Mouse (Mus musculus) lung, adult 2 months (tissue): ENCODE measurements around the gene Rrnad1. TPM values are rescaled to one million over a fixed set of nuclear protein-coding genes. Genes with fewer than 3 reads are reported as not detected.

Experiments
- DNase-seq: peaks from one replicate; pipeline ENCODE4 v3.0.0; 2022
- H3K4me1 ChIP-seq: fragments of 200-500 bp; 2 replicates; pipeline ENCODE4 v1.6.1; 2011; ENCODE audit warnings: low read length; ENCODE audit not compliant: control insufficient read depth, insufficient read depth
- H3K4me3 ChIP-seq: fragments of 200-500 bp; replicated peaks from 2 replicates; pipeline ENCODE3; 2011; ENCODE audit warnings: low read depth, mild to moderate bottlenecking, control low read depth, low read length; ENCODE audit errors: extremely low read depth
- CTCF ChIP-seq: fragments of 200-500 bp; IDR thresholded peaks from 2 replicates; pipeline ENCODE4 v1.5.1; 2011; ENCODE audit warnings: mild to moderate bottlenecking, low read length, control low read depth; ENCODE audit not compliant: insufficient read depth
- POLR2A ChIP-seq: fragments of 200-500 bp; IDR thresholded peaks from 2 replicates; pipeline ENCODE4 v1.6.1; 2011; ENCODE audit warnings: low read depth, mild to moderate bottlenecking, control low read depth, low read length, borderline replicate concordance; ENCODE audit errors: extremely low read depth
- WGBS: fragments of 180-500 bp; shearing (Covaris S2); methylation state at CpG from one replicate; pipeline ENCODE4 v1.1.7; 2018; 5-methylcytosine and 5-hydroxymethylcytosine counted together
- polyA plus RNA-seq: library from polyadenylated mRNA; depleted of rRNA; stranded (reverse); fragments of >200 nt; gene quantifications from 2 replicates; pipeline ENCODE4 v1.2.3, GENCODE M21; 2012; rRNA removed

Rrnad1 gene
- polyA plus RNA-seq, result 28.3 and 29.7 TPM in 2 replicates

GRCm38 (mm10) chr3:87930078-87930795 is at the start of gene Rrnad1, which contains the start of gene Isg20l2:
Gene Rrnad1 (minus strand): TSS chr3:87930717.
Gene Isg20l2 (plus strand): TSS chr3:87930314.
- WGBS, result under 1% methylated on average over 78 of the region's 78 CpGs
- TF ChIP-seq CTCF (peak; percentile 73), POLR2A (peak; percentile 88; the same call in 1 of the 2 replicates)
- peak; percentile 97 for DNase-seq
- Histone ChIP-seq H3K4me3 (peak within 1 kb of the TSS; percentile 89), H3K4me1 (peaks cover 6% of the 10 kb centered on the region)

GRCm38 (mm10) chr3:87980085-87980484 is 49.6 kb upstream of the Rrnad1 start:
- 73% methylated on average over 3 of the region's 3 CpGs for WGBS
- DNase-seq, result no peak

GRCm38 (mm10) chr3:87979493-87979892 is 49.0 kb upstream of the Rrnad1 start:
- TF ChIP-seq CTCF, result no peak
- TF ChIP-seq POLR2A, result no peak
- DNase-seq, result no peak
- 85% methylated on average over 5 of the region's 5 CpGs for WGBS
- Histone ChIP-seq H3K4me3 (no peak overlapping the region), H3K4me1 (peaks cover 24% of the 10 kb centered on the region)

More at GRCm38 (mm10) chr3:87980085-87980484, 49.6 kb upstream of the Rrnad1 start:
- no peak for TF ChIP-seq CTCF
- no peak overlapping the region for H3K4me3 ChIP-seq
- peaks cover 24% of the 10 kb centered on the region for H3K4me1 ChIP-seq

GRCm38 (mm10) chr3:87974381-87974987 is 44.0 kb upstream of the Rrnad1 start:
- WGBS, result 36% methylated on average over 12 of the region's 12 CpGs
- no peak for DNase-seq
- Histone ChIP-seq H3K4me1 (peaks cover 9% of the 10 kb centered on the region), H3K4me3 (no peak overlapping the region)
- TF ChIP-seq POLR2A (no peak), CTCF (no peak)

- Histone ChIP-seq H3K4me1 (peaks cover 9% of the 10 kb centered on the region), H3K4me3 (peak overlapping the region; percentile 74)
- DNase-seq, result no peak
- 51% methylated on average over 14 of the region's 14 CpGs for WGBS
- no peak for TF ChIP-seq POLR2A
- no peak for TF ChIP-seq CTCF
Measured at GRCm38 (mm10) chr3:87973593-87974380, 43.3 kb upstream of the Rrnad1 start.

- no peak for DNase-seq
- TF ChIP-seq POLR2A (no peak), CTCF (no peak)
- Histone ChIP-seq H3K4me1 (peaks cover 9% of the 10 kb centered on the region), H3K4me3 (peak overlapping the region; percentile 74)
- 35% methylated on average over 5 of the region's 5 CpGs for whole genome bisulfite sequencing
Measured at GRCm38 (mm10) chr3:87972776-87973175, 42.3 kb upstream of the Rrnad1 start.

GRCm38 (mm10) chr3:87972203-87972664 is 41.7 kb upstream of the Rrnad1 start:
- TF ChIP-seq POLR2A (0 out of 2 replicates have a peak, but pooled peaks have one; percentile 12), CTCF (no peak)
- WGBS, result 29% methylated on average over 8 of the region's 8 CpGs
- Histone ChIP-seq H3K4me1 (peaks cover 9% of the 10 kb centered on the region), H3K4me3 (peak overlapping the region; percentile 74)
- DNase-seq, result no peak

GRCm38 (mm10) chr3:87971489-87972202 is 41.1 kb upstream of the Rrnad1 start:
- WGBS, result 2% methylated on average over 57 of the region's 60 CpGs
- TF ChIP-seq POLR2A, result no peak
- TF ChIP-seq CTCF, result no peak
- no peak for DNase-seq
- Histone ChIP-seq H3K4me1 (peaks cover 9% of the 10 kb centered on the region), H3K4me3 (peak overlapping the region; percentile 74)
